Mouse (Mus musculus) midbrain, embryonic 15.5 days (tissue): ENCODE results near the gene Fam13a. TPM values are rescaled to one million over a fixed set of nuclear protein-coding genes. Genes with fewer than 3 reads are reported as not detected.

Experiments used
- ATAC-seq: fragments of 200-750 bp; cut with Nextera tagmentation; replicated peaks from 2 replicates; pipeline ENCODE4 v1.8.0; 2017; ENCODE audit warnings: moderate TSS enrichment
- H3K27ac ChIP-seq: fragments of 300-500 bp; sonication (generic); 2 replicates; pipeline ENCODE4 v1.5.1; 2015; ENCODE audit warnings: mild to moderate bottlenecking, inconsistent platforms
- H3K27me3 ChIP-seq: fragments of 300-500 bp; sonication (generic); replicated peaks from 2 replicates; pipeline ENCODE4 v1.6.1; 2015; ENCODE audit warnings: inconsistent platforms
- H3K36me3 ChIP-seq: fragments of 300-500 bp; sonication (generic); replicated peaks from 2 replicates; pipeline ENCODE4 v1.6.1; 2015; ENCODE audit warnings: inconsistent platforms
- H3K4me1 ChIP-seq: fragments of 300-500 bp; sonication (generic); 2 replicates; pipeline ENCODE4 v1.6.1; 2015; ENCODE audit warnings: inconsistent platforms
- H3K4me2 ChIP-seq: fragments of 300-500 bp; sonication (generic); 2 replicates; pipeline ENCODE4 v1.6.1; 2015; ENCODE audit warnings: inconsistent platforms, mild to moderate bottlenecking, moderate library complexity
- H3K4me3 ChIP-seq: fragments of 300-500 bp; sonication (generic); 2 replicates; pipeline ENCODE4 v1.5.1; 2015; ENCODE audit warnings: mild to moderate bottlenecking, inconsistent platforms
- H3K9ac ChIP-seq: fragments of 300-500 bp; sonication (generic); 2 replicates; pipeline ENCODE4 v1.6.1; 2015; ENCODE audit warnings: mild to moderate bottlenecking, inconsistent platforms
- H3K9me3 ChIP-seq: fragments of 300-500 bp; sonication (generic); 2 replicates; pipeline ENCODE4 v1.6.1; 2016; ENCODE audit warnings: inconsistent platforms
- WGBS: fragments of 180-500 bp; shearing (Covaris S2); methylation state at CpG from one replicate; pipeline ENCODE4 v1.1.7; 2015; ENCODE audit warnings: mixed read lengths; 5-methylcytosine and 5-hydroxymethylcytosine counted together
- polyA plus RNA-seq: library from polyadenylated mRNA; unstranded; fragments of >200 nt; fragmentation: Nextera tagmentation; extraction: Ambion mirVana; gene quantifications from 2 replicates; pipeline ENCODE4 v1.2.1, GENCODE M21; 2015

The Fam13a gene
- polyA plus RNA-seq, 1 experiment from 2014 or later: 12.5 TPM

GRCm38 (mm10) chr6:58921623-58922022 is 102.7 kb downstream of the Fam13a start:
- no peak overlapping the region for H3K4me2 ChIP-seq
- no peaks in the 10 kb centered on the region for H3K9me3 ChIP-seq
- no peaks in the 10 kb centered on the region for H3K27me3 ChIP-seq
- H3K4me3 ChIP-seq: no peak overlapping the region
- H3K9ac ChIP-seq: no peak overlapping the region
- H3K4me1 ChIP-seq: no peaks in the 10 kb centered on the region
- WGBS: 46% methylated on average over 3 of the region's 3 CpGs
- peak; percentile 66 for ATAC-seq
- H3K27ac ChIP-seq: no peak overlapping the region
- H3K36me3 ChIP-seq: no peaks in the 10 kb centered on the region

GRCm38 (mm10) chr6:58920735-58921134 is 103.6 kb downstream of the Fam13a start:
- no peaks in the 10 kb centered on the region for H3K36me3 ChIP-seq
- ATAC-seq: no peak
- no peak overlapping the region for H3K4me3 ChIP-seq
- H3K27ac ChIP-seq: no peak overlapping the region
- no peak overlapping the region for H3K9ac ChIP-seq
- H3K27me3 ChIP-seq: no peaks in the 10 kb centered on the region
- 81% methylated on average over 6 of the region's 6 CpGs for WGBS
- no peak overlapping the region for H3K4me2 ChIP-seq
- no peaks in the 10 kb centered on the region for H3K9me3 ChIP-seq
- no peaks in the 10 kb centered on the region for H3K4me1 ChIP-seq

- no peak overlapping the region for H3K27ac ChIP-seq
- H3K4me2 ChIP-seq: no peak overlapping the region
- no peak for ATAC-seq
- no peaks in the 10 kb centered on the region for H3K36me3 ChIP-seq
- no peak overlapping the region for H3K9ac ChIP-seq
- no peaks in the 10 kb centered on the region for H3K27me3 ChIP-seq
- H3K9me3 ChIP-seq: no peaks in the 10 kb centered on the region
- H3K4me3 ChIP-seq: no peak overlapping the region
- 85% methylated on average over 5 of the region's 5 CpGs for WGBS
- H3K4me1 ChIP-seq: no peaks in the 10 kb centered on the region
Measured at GRCm38 (mm10) chr6:58916498-58916897, 107.9 kb downstream of the Fam13a start.

- H3K9ac ChIP-seq: no peak overlapping the region
- H3K36me3 ChIP-seq: no peaks in the 10 kb centered on the region
- no peak overlapping the region for H3K4me2 ChIP-seq
- H3K27me3 ChIP-seq: no peaks in the 10 kb centered on the region
- H3K27ac ChIP-seq: no peak overlapping the region
- no peaks in the 10 kb centered on the region for H3K9me3 ChIP-seq
- no peaks in the 10 kb centered on the region for H3K4me1 ChIP-seq
- WGBS: 74% methylated on average over 5 of the region's 5 CpGs
- no peak overlapping the region for H3K4me3 ChIP-seq
- no peak for ATAC-seq
Measured at GRCm38 (mm10) chr6:58913971-58914370, 110.4 kb downstream of the Fam13a start.

- ATAC-seq: no peak
Measured at GRCm38 (mm10) chr6:58913551-58913950, 110.8 kb downstream of the Fam13a start.

GRCm38 (mm10) chr6:58912842-58913241 is 111.5 kb downstream of the Fam13a start:
- Histone ChIP-seq H3K27me3 (no peaks in the 10 kb centered on the region), H3K9ac (no peak overlapping the region), H3K4me3 (no peak overlapping the region), H3K9me3 (no peaks in the 10 kb centered on the region), H3K4me1 (no peaks in the 10 kb centered on the region), H3K27ac (no peak overlapping the region), H3K36me3 (no peaks in the 10 kb centered on the region), H3K4me2 (no peak overlapping the region)
- WGBS: 82% methylated on average over 5 of the region's 5 CpGs
- no peak for ATAC-seq

More at GRCm38 (mm10) chr6:58913551-58913950, 110.8 kb downstream of the Fam13a start:
- H3K9ac ChIP-seq: no peak overlapping the region
- H3K9me3 ChIP-seq: no peaks in the 10 kb centered on the region
- H3K4me3 ChIP-seq: no peak overlapping the region
- H3K4me2 ChIP-seq: no peak overlapping the region
- no peaks in the 10 kb centered on the region for H3K27me3 ChIP-seq
- WGBS: 83% methylated on average over 3 of the region's 3 CpGs
- H3K4me1 ChIP-seq: no peaks in the 10 kb centered on the region
- no peak overlapping the region for H3K27ac ChIP-seq
- no peaks in the 10 kb centered on the region for H3K36me3 ChIP-seq

GRCm38 (mm10) chr6:58907791-58908190 is 116.6 kb downstream of the Fam13a start:
- 58% methylated on average over 2 of the region's 2 CpGs for WGBS
- peak overlapping the region; percentile 53 for H3K4me2 ChIP-seq
- ATAC-seq: peak; percentile 3; the same call in 1 of the 2 replicates

GRCm38 (mm10) chr6:58907336-58907735 is 117.0 kb downstream of the Fam13a start:
- H3K4me3 ChIP-seq: peak overlapping the region; percentile 52
- H3K4me2 ChIP-seq: peak overlapping the region; percentile 53
- peak; percentile 35 for ATAC-seq
- peaks cover 9% of the 10 kb centered on the region for H3K4me1 ChIP-seq
- no peaks in the 10 kb centered on the region for H3K36me3 ChIP-seq
- peaks cover 11% of the 10 kb centered on the region for H3K9me3 ChIP-seq
- no peaks in the 10 kb centered on the region for H3K27me3 ChIP-seq
- H3K27ac ChIP-seq: peak overlapping the region; percentile 66
- WGBS: 67% methylated on average over 8 of the region's 8 CpGs
- H3K9ac ChIP-seq: no peak overlapping the region

More at GRCm38 (mm10) chr6:58907791-58908190, 116.6 kb downstream of the Fam13a start:
- no peak overlapping the region; the same call in 1 of the 2 replicates for H3K4me3 ChIP-seq
- no peak overlapping the region for H3K9ac ChIP-seq
- no peaks in the 10 kb centered on the region for H3K36me3 ChIP-seq
- peaks cover 8% of the 10 kb centered on the region for H3K4me1 ChIP-seq
- H3K9me3 ChIP-seq: peaks cover 11% of the 10 kb centered on the region
- peak overlapping the region; percentile 66 for H3K27ac ChIP-seq
- no peaks in the 10 kb centered on the region for H3K27me3 ChIP-seq

- Histone ChIP-seq H3K4me1 (peaks cover 14% of the 10 kb centered on the region), H3K9ac (peak within 1 kb of the TSS; percentile 45), H3K4me3 (peak within 1 kb of the TSS; percentile 52), H3K27ac (peak within 1 kb of the TSS; percentile 82), H3K4me2 (peak within 1 kb of the TSS; percentile 53), H3K9me3 (peaks cover 11% of the 10 kb centered on the region), H3K27me3 (no peaks in the 10 kb centered on the region), H3K36me3 (no peaks in the 10 kb centered on the region)
- WGBS: 57% methylated on average over 34 of the region's 34 CpGs
- peak; percentile 97 for ATAC-seq
Measured at GRCm38 (mm10) chr6:58906852-58907261, 117.5 kb downstream of the Fam13a start, which contains the start of gene Nap1l5. Gene Nap1l5, minus strand, starts transcription at chr6:58907076.

GRCm38 (mm10) chr6:58904551-58904950 is 119.8 kb downstream of the Fam13a start:
- WGBS: 51% methylated on average over 3 of the region's 3 CpGs
- H3K9me3 ChIP-seq: peaks cover 11% of the 10 kb centered on the region
- no peak overlapping the region for H3K9ac ChIP-seq
- H3K27me3 ChIP-seq: no peaks in the 10 kb centered on the region
- ATAC-seq: no peak
- no peak overlapping the region for H3K27ac ChIP-seq
- H3K4me3 ChIP-seq: no peak overlapping the region
- no peaks in the 10 kb centered on the region for H3K36me3 ChIP-seq
- H3K4me2 ChIP-seq: no peak overlapping the region
- peaks cover 15% of the 10 kb centered on the region for H3K4me1 ChIP-seq

- peak; percentile 78 for ATAC-seq
- peaks cover 11% of the 10 kb centered on the region for H3K9me3 ChIP-seq
- H3K27ac ChIP-seq: peak overlapping the region; percentile 43
- H3K36me3 ChIP-seq: no peaks in the 10 kb centered on the region
- H3K27me3 ChIP-seq: no peaks in the 10 kb centered on the region
- H3K4me1 ChIP-seq: peaks cover 15% of the 10 kb centered on the region
- H3K9ac ChIP-seq: no peak overlapping the region
- H3K4me2 ChIP-seq: peak overlapping the region; percentile 30
- WGBS: 14% methylated on average over 8 of the region's 8 CpGs
- 0 out of 2 replicates have a peak overlapping the region, but pooled peaks have one; percentile 0 for H3K4me3 ChIP-seq
Measured at GRCm38 (mm10) chr6:58903171-58903570, 121.2 kb downstream of the Fam13a start.

GRCm38 (mm10) chr6:58900536-58900935 is 123.8 kb downstream of the Fam13a start:
- WGBS: 85% methylated on average over 7 of the region's 7 CpGs
- Histone ChIP-seq H3K4me3 (no peak overlapping the region), H3K36me3 (no peaks in the 10 kb centered on the region), H3K27me3 (no peaks in the 10 kb centered on the region), H3K27ac (no peak overlapping the region), H3K4me1 (peaks cover 15% of the 10 kb centered on the region), H3K4me2 (no peak overlapping the region), H3K9me3 (no peaks in the 10 kb centered on the region), H3K9ac (no peak overlapping the region)
- ATAC-seq: no peak

- Histone ChIP-seq H3K9me3 (no peaks in the 10 kb centered on the region), H3K4me3 (no peak overlapping the region), H3K36me3 (0 out of 2 replicates have a peak, but pooled peaks cover under 1% of the 10 kb centered on the region), H3K27ac (no peak overlapping the region), H3K9ac (no peak overlapping the region), H3K4me1 (peaks cover 12% of the 10 kb centered on the region), H3K27me3 (no peaks in the 10 kb centered on the region), H3K4me2 (no peak overlapping the region)
- WGBS: 91% methylated on average over 3 of the region's 3 CpGs
- no peak for ATAC-seq
Measured at GRCm38 (mm10) chr6:58899076-58899475, 125.3 kb downstream of the Fam13a start.
